Mouse (Mus musculus) cortical plate, adult 2 months (tissue): Measurements from ENCODE around the gene Macrod2.

ENCODE experiments used
- CTCF ChIP-seq: fragments of 200-500 bp; IDR thresholded peaks from 2 replicates; pipeline ENCODE4 v1.5.1; 2011; ENCODE audit warnings: mild to moderate bottlenecking, control low read depth, low read length; ENCODE audit not compliant: insufficient read depth; ENCODE audit errors: extremely low read depth
- POLR2A ChIP-seq: fragments of 200-500 bp; IDR thresholded peaks from 2 replicates; pipeline ENCODE4 v1.6.1; 2011; ENCODE audit warnings: mild to moderate bottlenecking, low read length, control low read depth; ENCODE audit not compliant: insufficient read depth; ENCODE audit errors: extremely low read depth

GRCm38 (mm10) chr2:140705278-140705677 is 310.2 kb downstream of the Macrod2 start:
- TF ChIP-seq CTCF (no peak), POLR2A (no peak)
